Mouse (Mus musculus): ENCODE data around the gene Fam19a1.
A peak's percentile ranks its signal among the peaks of the same experiment; 100 is the strongest.

Fam19a1 gene

DNA sequence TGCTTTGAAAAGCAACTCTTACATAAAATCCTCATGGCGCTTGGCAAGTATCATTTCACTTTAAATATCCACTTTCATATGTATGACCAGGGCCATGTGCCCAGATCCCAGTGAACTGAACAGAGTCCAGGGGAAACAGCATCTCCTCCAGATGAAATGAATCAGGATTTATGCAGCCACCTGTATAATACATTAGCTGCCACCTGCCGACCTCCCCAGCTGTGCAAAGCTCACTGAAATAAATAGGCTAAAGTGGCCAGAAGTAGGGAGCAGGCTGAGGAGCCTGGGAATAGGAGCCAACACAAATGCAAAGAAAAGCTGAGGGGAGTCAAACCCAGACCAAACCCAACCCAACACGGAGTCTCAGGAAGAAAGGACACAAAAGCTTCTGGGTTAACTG is 324.9 kb downstream of the Fam19a1 start:
- DNase-seq (ENCODE audit: low spot score), result no peak

DNA sequence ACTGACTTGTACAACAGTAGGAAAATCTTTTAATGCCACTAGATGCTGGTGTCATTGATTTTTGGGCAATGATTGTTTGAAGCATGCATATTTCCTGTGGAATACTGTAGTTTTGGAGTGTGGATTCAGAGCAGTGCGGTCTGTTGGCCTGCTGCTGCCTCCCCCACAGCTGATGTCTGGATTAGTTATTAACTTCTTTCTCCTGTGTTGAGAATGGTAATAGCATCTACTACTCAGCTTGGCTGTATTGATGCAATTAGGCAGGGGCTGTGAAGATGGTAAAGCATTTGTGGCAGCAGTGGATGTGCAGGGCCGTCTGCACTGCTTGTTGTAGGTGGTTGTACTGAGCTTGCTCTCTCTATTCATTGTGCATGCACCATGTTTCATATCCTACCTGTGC is 326.5 kb downstream of the Fam19a1 start:
- DNase-seq (ENCODE audit: low spot score), result no peak

DNA sequence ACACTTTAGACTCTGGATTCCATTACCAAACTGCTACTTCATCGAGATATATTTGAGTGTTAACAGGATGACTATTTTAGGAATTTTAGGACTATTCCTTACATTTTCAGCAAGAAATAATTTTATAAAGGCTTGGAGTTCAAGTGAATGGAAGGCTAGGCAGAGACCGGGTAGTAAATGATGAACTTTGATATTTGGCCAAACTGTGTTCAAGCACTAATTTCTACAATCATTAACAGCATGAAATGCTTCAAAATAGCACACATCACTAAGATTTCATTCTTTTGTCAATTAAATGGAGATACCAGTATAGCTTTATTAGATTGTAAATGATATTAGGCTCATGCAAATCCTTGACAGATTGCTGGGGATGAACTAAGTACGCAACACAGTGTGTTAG is 329.0 kb downstream of the Fam19a1 start:
- no peak for DNase-seq (ENCODE audit: low spot score)

DNA sequence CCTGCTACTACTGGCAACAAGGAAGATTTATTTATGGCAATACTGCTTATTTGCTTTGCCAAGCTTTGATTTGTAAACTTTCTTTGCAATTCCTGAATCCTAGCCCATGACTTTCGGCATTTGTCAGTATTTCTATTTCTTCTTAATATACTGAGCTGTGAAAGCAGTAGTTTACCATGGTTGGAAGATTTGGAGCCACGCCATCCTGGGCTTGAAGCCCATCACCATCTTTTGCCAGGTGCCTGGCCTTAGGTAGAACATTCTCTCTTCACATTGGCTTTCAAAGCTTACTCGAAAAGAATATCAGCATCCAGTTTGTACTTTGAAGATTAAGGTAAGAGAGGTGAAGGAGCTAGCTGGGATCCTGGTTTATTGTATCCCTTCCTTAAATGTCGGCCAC is 334.5 kb downstream of the Fam19a1 start:
- no peak for DNase-seq (ENCODE audit: low spot score)

DNA sequence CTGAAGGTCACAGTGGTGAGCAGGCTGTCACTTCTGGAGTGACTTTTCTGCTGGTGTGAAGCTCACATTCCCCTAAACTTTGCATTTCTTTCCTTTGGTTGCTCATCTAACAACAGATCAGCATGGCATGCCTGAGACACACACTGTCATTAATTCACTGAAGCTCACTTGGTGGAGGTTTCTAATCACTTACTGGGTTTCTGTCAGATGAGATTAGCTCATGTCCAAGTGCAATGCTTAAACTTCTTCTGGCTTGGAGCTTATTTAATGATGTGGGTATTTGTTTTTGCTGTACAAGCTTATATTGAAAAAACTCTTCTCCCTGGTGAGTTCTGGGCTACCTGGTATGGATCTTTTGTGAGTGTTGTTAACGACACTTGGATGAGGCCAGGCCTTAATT is 343.3 kb downstream of the Fam19a1 start:
- DNase-seq (ENCODE audit: low spot score), result no peak

DNA sequence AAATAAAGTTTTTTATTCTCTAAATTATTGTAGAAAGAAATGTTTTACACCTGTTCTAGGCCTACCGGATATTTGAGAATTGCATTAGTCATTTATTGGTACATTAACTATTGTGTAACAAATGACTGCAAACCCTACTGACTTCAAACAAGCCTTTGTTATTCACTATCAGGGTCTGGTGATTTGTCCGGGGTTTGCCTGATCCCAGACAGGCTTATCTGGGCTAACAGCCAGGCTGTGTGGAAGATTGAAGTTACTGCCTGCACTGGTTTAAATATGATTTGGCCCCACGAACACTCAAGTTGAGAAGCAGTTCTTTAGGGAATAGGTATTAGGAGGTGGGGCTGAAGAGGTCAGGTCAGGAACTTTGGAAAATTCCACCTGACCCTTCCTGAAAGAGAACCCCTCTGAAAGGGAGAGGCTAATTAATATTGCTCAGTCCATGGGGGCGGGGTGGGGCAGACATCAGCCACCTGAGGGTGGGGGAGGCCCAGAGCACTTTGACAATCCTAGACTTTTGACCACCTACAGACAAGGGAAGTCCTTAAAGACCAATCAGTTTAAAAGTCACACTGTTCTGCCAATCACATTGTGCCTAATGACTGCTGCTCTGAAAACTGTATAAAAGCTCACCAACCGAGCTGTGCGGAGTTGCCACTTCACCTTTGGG is 344.8 kb downstream of the Fam19a1 start:
- DNase-seq (ENCODE audit: low spot score), result no peak

DNA sequence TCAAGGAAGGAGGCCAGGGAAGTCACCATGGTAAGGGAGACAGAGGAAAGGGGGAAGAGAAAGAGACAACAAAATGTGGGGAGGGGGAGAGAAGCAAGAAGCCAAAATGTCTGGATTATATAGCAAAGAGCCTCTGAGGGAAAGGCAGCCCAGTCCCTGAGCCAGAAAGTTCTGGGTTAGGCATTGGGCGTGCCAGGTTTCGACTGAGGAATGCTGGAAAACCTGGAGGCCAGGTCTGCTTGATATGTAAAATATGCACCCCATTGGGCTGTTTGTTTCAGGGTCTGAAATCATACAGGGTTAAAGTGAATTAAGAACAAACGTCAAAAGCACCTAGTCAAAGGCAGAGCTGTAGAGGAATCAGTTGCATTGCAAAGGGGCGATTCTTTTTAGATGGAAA is 346.1 kb downstream of the Fam19a1 start:
- no peak for DNase-seq (ENCODE audit: low spot score)

DNA sequence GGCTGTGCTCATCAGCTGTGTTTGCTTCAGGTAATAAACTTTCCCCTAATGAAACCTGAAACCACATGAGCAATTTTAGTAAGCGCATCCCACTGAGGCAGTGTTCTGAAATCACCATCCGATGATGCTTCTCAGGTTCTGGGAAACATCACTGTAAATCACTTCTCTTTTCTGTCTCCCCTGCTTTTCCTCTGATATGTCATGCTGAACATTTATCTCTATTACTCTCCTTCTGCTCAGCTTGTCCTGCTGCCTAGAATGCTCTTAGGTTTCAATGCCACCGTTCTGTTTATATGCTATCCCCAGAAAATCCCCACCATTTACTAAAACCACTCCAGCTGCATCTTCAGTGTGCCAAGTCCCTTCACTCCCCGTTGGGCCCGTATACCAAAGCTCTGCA is 386.5 kb downstream of the Fam19a1 start:
- DNase-seq (ENCODE audit: low spot score), result no peak

DNA sequence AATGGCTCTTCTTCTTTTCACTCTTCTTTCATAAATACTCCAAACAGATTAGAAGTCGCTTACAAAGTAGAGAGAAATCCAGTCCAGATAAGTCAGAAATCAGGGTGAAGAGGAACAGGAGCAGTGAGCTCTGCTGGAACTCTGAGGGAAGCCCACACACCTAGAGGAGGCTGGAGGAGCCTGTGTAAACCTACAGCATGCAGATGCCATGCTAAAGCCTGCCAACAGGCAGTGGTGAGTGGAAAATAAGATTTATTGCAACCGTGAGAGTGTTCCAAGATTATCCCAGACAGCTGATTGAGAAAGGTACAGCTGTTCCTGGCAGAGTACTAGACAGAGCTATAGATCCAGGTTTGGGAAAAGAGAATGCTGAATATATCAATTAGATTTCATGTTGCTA is 428.6 kb downstream of the Fam19a1 start:
- DNase-seq (ENCODE audit: low spot score), result no peak

DNA sequence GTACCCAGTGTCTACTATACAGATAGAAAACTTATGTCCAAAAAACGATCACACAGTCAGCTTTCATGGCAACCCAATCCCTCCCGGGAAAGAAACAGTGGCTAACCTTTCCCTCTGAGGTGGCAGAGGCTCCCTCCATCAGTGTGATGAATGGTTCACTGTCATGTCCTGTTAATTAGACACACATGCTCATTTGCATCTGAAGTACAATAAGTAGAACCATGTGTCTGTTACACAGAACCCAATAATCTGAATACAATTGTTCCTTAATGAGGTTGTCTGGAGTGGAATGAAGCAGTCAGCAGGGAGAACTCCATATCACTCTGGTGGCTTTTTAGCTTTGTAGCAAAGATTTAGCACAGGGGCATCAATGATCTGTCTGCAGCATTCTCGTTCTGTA is 431.9 kb downstream of the Fam19a1 start:
- peak; percentile 41 for DNase-seq (ENCODE audit: low spot score)

DNA sequence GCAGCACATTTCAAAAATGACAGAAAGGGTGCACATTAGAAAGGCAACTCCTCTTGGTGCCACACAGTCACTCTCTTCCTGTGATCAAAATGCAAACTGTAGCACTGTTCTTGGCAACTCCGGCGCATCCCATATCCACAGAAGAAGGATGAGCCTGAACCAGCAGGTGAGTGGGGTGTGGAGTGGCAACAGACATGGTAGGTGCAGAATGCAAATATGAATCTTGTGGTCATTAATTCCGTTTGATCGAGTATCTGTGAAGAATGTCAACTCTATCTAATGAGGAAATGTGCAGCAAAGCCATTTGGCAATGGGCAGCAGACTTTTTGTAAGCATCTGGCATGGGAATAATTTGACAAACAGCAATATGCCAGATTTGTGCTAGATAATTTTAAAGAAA is 437.5 kb downstream of the Fam19a1 start:
- no peak for DNase-seq (ENCODE audit: low spot score)

DNA sequence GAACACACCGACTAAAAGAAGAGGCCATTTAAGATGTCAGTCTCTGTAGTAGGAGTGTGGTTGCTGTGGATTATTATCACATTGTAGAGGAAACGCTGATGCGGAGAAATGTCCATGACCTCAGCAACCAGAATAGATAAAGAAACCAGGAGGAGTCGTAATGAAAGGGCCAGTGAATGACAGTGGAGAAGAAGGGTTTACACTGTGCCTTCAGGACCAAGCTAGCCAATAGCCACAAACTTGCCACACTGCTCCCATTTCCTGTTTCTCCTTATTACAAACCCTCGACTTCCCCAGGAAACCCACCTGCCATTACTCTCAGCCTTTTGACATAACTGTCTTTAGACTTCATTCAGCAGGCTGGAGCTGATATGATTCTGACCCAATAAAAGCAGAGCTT is 465.7 kb downstream of the Fam19a1 start:
- DNase-seq (ENCODE audit: low spot score), result no peak

DNA sequence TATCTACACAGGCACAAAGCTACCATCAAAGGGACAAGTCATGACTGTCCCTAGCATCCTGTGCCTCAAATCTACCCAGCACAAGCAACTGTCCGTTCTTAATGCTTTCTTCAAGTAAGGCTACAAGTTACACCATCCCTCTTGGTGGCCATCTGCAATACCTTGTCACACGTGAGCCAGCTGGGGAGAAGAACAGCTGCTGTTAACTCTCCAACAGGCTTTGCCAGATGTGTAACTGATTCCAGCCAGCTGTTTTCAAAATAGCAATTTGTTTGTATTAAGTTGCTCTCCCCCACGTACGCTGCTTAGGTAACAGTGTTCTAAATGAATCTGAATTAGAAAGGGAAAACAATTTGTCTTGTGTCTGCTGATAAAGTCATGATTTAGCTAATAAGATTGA is 467.8 kb downstream of the Fam19a1 start:
- DNase-seq (ENCODE audit: low spot score), result no peak

DNA sequence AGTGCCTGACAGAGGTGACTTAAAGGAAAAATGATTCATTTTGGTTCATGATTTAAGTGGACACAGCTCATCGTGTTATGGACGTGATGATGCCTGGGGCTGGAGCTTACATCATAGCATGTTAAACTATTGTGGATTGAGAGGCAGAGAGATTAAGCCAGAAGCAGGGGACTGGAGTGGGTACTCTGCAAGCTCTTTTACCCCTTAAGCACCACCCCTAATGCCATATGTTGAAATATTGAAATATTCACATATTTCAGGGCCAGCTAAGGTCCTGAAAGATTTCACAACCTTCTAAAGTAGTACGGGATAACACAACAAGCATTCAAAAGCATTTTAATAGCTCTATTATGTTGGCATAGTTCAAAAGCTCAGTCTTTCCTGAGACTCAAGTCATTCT is 468.2 kb downstream of the Fam19a1 start:
- DNase-seq (ENCODE audit: low spot score), result no peak

DNA sequence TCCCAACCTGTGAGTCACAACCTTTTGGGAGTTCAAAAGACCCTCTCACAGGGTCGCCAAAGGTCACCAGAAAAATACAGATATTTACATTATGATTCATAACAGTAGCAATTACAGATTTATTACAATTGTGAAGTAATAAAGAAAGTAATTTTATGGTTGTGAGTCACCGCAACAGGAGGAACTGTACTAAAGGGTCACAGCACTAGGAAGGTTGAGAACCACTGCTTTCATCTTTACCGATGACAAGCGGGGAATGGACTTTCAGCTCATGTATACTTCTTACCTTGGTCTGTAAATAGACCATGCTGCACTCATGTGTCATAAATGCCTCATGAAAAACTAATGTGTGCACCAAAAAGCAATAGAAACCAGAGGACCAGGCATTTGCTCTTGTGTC is 474.5 kb downstream of the Fam19a1 start:
- DNase-seq (ENCODE audit: low spot score), result no peak

DNA sequence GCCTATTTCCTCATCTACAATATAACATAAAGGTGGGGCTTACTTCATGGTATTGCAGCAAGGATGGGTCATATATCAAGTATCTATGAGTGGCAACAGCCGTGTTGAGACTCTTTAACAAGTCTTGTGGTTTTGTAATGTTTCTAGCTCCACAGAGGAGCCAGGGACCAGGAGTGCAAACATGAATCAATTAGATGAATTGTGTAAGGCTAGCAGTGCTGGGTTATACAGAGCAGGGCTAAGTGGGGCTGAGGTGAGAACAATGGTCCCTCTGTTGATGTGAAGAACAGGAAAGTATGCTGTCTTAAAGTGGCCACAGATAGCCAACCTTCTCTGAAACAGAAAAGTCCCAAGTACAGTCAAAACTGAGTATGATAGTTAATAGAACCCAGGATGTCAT is 480.1 kb downstream of the Fam19a1 start:
- DNase-seq (ENCODE audit: low spot score), result no peak

DNA sequence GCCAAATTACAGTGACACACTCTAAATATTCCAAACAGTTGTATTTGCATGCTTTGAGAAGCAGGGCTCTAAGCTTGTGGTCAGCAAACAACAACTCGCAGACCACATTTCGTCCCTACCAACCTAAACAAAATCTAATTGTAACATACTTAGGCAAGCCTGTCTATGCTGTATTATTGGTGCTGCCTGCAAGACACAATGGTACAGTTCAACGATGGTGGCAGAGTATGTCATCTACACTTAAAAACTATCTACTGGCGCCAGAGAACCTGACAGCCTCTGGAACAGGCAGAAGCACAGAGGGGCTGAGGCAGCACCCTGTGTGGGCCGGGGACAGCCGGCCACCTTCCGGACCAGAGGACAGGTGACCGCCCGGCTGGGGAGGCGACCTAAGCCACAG is 482.2 kb downstream of the Fam19a1 start:
- DNase-seq (ENCODE audit: low spot score), result no peak

DNA sequence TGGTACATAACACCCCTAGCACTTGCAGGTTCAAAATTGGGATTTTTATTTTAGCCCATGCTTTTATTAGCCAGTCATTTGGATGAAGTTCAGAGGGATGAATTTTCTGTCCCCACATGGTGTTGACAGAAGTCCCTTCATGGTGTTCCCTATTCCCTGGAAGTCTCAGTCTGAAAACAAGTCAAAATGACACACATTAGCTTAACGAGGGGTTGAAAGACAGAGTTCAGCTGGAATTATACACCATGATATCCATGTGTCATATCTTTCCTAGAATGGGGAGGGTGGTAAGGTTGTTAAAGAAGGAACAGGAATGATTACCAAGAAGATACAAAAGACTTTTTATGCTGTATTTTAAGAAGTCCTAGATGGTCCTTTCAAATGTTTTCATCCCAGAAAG is 511.2 kb downstream of the Fam19a1 start:
- DNase-seq (ENCODE audit: low spot score), result no peak

DNA sequence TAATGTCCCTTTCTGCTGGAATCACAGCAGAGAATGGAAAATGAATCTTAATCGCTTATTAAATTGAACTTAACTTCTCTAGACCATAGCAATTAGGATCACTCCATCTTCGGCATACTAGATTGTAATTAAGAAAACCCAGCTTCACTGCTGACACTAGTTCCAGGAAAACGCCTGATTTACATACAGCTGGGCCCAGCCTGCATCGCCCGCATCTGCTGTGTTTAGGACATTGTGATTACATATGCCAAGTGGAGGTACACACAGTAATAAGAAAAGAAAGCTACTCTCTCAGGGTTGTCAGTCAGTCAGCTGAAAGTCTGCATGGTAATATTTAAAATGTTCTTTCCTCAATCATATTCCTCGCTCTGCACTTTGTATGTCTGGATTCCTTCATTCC is 518.6 kb downstream of the Fam19a1 start:
- no peak for DNase-seq (ENCODE audit: low spot score)

DNA sequence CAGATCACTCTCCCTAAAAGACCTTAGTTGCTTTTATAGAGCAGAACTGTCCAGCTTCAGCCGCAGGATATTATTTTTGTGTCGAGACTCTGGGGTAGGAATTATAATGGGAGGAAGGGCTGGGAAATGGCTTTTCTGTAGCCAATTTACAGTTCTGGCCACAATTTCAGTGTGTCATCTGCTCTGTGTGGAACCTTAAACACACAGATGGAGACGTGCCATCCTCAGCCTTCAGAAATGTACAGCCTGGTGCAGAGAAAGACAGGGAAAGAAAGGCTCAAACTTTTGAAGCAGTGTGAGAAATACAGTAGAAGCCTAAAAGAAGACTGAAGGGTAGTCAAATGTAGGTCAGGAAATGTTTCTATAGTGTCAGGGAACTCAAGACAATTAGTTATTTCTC is 519.3 kb downstream of the Fam19a1 start:
- DNase-seq (ENCODE audit: low spot score), result no peak

DNA sequence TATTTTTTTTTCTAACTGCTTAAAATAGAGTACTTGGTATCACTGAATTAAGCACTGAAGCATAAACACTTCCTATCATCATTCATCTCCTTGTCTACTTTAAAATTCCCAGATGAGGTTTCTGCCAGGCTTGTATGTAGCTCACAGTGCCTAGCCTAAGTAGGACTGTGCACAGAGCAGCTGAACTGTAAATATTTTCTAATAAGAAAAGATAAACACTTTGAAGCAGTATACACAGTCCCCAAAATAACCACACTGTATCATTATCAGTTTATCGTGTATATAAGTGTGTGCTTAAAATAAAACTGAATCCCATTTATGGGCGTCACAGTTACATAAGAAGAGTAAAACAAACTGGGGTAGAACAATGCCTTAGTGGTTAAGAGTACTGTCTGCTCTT is 522.7 kb downstream of the Fam19a1 start:
- no peak for DNase-seq (ENCODE audit: low spot score)

DNA sequence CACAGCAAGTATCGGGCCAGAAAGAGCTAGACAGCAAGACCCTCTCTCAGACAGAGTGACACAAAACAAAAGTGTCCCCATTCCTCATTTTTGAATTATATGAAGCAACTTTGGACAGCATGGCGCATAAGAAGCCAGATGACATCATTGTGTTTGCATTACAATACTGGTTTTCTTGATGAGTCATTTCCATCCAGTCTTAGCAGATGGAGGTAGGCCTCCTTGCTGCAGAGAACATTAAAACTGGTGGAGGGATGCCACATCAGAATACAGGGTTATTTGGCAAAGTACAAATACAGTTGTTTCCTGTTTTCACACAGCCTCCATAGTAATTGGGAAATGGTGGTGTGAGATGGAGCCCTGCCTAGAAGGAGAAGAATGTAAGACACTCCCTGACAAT is 535.8 kb downstream of the Fam19a1 start:
- DNase-seq (ENCODE audit: low spot score), result no peak

DNA sequence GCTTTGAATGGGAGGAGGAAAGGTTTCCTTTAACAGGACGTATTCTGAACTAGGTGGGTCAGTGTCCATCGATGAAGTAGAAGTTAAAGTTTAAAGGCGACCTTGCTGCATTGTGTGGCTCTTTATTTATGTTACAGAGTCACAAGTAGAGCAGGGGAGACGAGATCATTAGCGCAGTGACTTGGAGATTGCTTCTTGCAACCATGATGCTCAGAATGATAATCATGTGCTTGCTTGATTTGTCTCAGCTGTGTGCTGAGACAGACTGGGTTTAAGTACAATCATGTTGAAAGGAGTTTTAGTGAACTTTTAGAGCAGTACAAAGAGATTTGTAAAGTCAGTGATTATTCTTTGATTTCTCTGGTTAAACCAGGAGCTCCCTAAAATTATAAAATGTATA is 536.3 kb downstream of the Fam19a1 start:
- DNase-seq (ENCODE audit: low spot score), result no peak

DNA sequence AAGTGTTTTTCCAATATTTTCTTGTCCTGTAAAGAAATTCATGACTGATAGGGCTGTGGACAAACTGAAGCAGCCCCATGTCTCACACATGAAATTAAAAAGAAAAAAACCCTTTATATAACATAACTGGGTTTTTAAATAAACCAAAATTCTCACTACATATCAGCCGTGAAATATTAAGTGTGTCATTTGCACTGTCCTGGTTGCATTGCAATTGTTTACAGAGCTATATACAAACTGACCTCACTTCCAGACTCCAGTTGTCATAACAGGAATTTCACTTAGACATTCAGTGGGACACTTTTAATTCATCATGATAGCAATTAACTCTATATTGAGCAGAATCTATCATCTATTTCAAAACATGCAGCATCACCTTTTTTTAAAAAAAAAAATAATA is 553.4 kb downstream of the Fam19a1 start:
- DNase-seq (ENCODE audit: low spot score), result no peak

DNA sequence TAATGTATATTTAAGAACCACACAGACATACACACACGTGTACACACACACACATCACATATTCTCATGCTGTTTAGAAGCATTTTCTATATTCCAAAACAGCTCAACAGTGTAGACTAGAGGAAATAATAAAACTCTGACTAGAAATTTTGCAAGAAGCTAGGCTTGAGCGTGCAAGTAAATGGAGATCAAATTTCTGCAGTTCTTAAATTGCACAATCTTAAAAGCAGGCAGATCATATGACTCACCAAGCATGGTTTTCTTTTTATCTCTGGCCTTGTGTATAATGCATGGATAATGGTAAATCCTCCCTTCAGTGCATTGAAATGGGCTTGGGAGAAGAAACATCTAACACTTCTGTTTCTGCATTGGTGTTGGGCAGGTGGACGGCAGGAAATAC is 564.9 kb downstream of the Fam19a1 start:
- DNase-seq (ENCODE audit: low spot score), result no peak
